Mouse (Mus musculus) stomach, postnatal 0 days (tissue): ENCODE results near the gene Tm4sf20.

Experiments used
- CTCF ChIP-seq: IDR thresholded peaks from 2 replicates; pipeline ENCODE4 v1.5.1; 2016; ENCODE audit warnings: antibody characterized with exemption, low read depth, mild to moderate bottlenecking, moderate library complexity
- EP300 ChIP-seq: optimal IDR thresholded peaks from 2 replicates; pipeline ENCODE3; 2016; ENCODE audit warnings: antibody characterized with exemption

DNA sequence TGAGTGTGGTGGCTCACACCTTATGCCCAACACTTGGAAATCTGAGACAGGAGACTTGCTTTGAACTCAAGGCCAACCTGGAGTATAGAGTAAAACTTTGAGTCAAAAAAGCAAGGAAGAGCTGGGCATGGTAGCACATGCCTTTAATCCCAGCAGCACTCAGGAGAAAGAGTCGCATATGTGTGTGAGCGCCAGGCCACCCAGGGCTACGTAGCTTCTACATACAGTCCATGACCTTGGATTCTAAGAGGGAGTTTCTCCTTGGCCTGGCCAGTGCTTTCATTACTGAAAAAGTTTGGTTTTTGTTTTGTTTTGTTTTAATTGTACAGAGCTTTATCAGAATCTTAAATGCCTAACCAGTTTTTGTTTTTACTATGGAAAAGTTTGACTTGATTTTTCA is 24.3 kb downstream of the Tm4sf20 start:
- TF ChIP-seq CTCF, result no peak
- no peak for TF ChIP-seq EP300
